9 mouse cellular contexts compared by ENCODE assay signal in genomic region chr4:150361986-150362691, GRCm38 (mm10).
DNase-seq lines count a peak whose midpoint lies in the region; ATAC-seq and TF ChIP-seq lines count a peak whose summit lies in the region.
"Had no signal": no experiment of that assay in that cellular context is flagged by ENCODE, and none has a peak within 500 bp of the region (broad histone marks: within the 10 kb centered on the region; RNA-seq: fewer than 3 reads in every experiment).

No protein-coding gene starts in this region.

- no peak for TF ChIP-seq CTCF in brain, embryonic 14.5 days (IDR thresholded peaks at IDR 0.05; ENCODE audit: borderline replicate concordance, extremely low read depth, insufficient read depth, insufficient read length)

- peaks cover 9% of the 10 kb centered on the region; the same call in 1 of the 2 replicates for H3K36me3 ChIP-seq in heart, embryonic 10.5 days
- no peaks in the 10 kb centered on the region for H3K36me3 ChIP-seq in kidney, embryonic 14.5 days (ENCODE audit: control insufficient read depth, insufficient read depth, low read length)

- H3K4me2 ChIP-seq in kidney, embryonic 14.5 days (replicated peaks; ENCODE audit: low read depth, low read length), result no peak overlapping the region

- H3K9me3 ChIP-seq in heart, embryonic 10.5 days, result no peaks in the 10 kb centered on the region
- no peaks in the 10 kb centered on the region for H3K9me3 ChIP-seq in kidney, embryonic 14.5 days (ENCODE audit: control insufficient read depth, low read length)

- no peaks in the 10 kb centered on the region for H3K27me3 ChIP-seq in heart, embryonic 10.5 days (ENCODE audit: insufficient read depth, poor library complexity, severe bottlenecking)
- H3K27me3 ChIP-seq in kidney, embryonic 14.5 days (ENCODE audit: control insufficient read depth, insufficient read depth, low read length), result no peaks in the 10 kb centered on the region
- H3K27me3 ChIP-seq: CH12.LX had no signal

- no peak overlapping the region for H3K4me3 ChIP-seq in heart, embryonic 10.5 days
- H3K4me3 ChIP-seq in kidney, embryonic 14.5 days (ENCODE audit: low read length), result no peak overlapping the region

- intact Hi-C loops in heart, postnatal 36 days (cut with DNase I), result no loop called here

- H3K27ac ChIP-seq in heart, embryonic 10.5 days, result peak overlapping the region; percentile 31
- peak overlapping the region; percentile 33; the same call in 1 of the 2 replicates for H3K27ac ChIP-seq in kidney, embryonic 14.5 days (ENCODE audit: low read depth, low read length)

- DNase-seq in heart, embryonic 10.5 days (ENCODE audit: low spot score), result no peak
- DNase-seq in heart, postnatal 36 days, result no peak
- peak; percentile 34 for DNase-seq in brain, embryonic 14.5 days (ENCODE audit: low read depth)
- peak; percentile 22 for DNase-seq in lung, postnatal 10 days
- DNase-seq in gastrocnemius, adult 18-20 months (ENCODE audit: low spot score), result no peak
- no peak for DNase-seq in left cerebral cortex, adult 8-10 months (ENCODE audit: low spot score in 2 of 2)

- peaks cover 48% of the 10 kb centered on the region for H3K4me1 ChIP-seq in heart, embryonic 10.5 days
- peaks cover 19% of the 10 kb centered on the region; the same call in 1 of the 2 replicates for H3K4me1 ChIP-seq in kidney, embryonic 14.5 days (ENCODE audit: control insufficient read depth, insufficient read depth, low read length)

- ATAC-seq in kidney, embryonic 14.5 days (ENCODE audit: low FRiP score, low TSS enrichment), result no peak
- ATAC-seq in monocyte, adult 5-6 weeks (replicated peaks; ENCODE audit: insufficient number of reproducible peaks, low FRiP score, low TSS enrichment, poor library complexity, severe bottlenecking), result no peak

- no peak for TF ChIP-seq POLR2A in brain, embryonic 14.5 days (IDR thresholded peaks at IDR 0.05; ENCODE audit: borderline replicate concordance, extremely low read depth, insufficient read depth, insufficient read length, poor library complexity, severe bottlenecking)

- H3K9ac ChIP-seq in kidney, embryonic 14.5 days (ENCODE audit: low read depth, low read length), result no peak overlapping the region

- 10% methylated on average over 8 of the region's 8 CpGs for WGBS in heart, embryonic 10.5 days
- 18% methylated on average over 8 of the region's 8 CpGs for WGBS in kidney, embryonic 14.5 days

Comparison
In these comparisons a context has a peak if more than half of its experiments do, and no peak if none do; other contexts are left out.
1. DNase-seq: peak in brain, embryonic 14.5 days (single experiment) and lung, postnatal 10 days (single experiment); none in heart, embryonic 10.5 days (single experiment), heart, postnatal 36 days (0 of 2), gastrocnemius, adult 18-20 months (single experiment) and left cerebral cortex, adult 8-10 months (0 of 2).